Mouse (Mus musculus) stomach, embryonic 14.5 days (tissue): Measurements from ENCODE around the gene Crnkl1. TPM values are rescaled to one million over a fixed set of nuclear protein-coding genes. Genes with fewer than 3 reads are reported as not detected.

ENCODE experiments used
- ATAC-seq: fragments of 200-750 bp; cut with Nextera tagmentation; 2 replicates; pipeline ENCODE4 v1.8.0; 2017; ENCODE audit warnings: low read depth, moderate TSS enrichment; ENCODE audit not compliant: insufficient number of reproducible peaks, insufficient read depth, low FRiP score
- H3K27ac ChIP-seq: fragments of 300-500 bp; sonication (generic); 2 replicates; pipeline ENCODE4 v1.5.1; 2014; ENCODE audit warnings: mild to moderate bottlenecking, low read length, moderate library complexity, mixed read lengths
- H3K27me3 ChIP-seq: fragments of 300-500 bp; sonication (generic); 2 replicates; pipeline ENCODE4 v1.6.1; 2014; ENCODE audit warnings: low read length, control low read depth, mixed read lengths; ENCODE audit not compliant: control insufficient read depth, insufficient read depth
- H3K36me3 ChIP-seq: fragments of 300-500 bp; sonication (generic); 2 replicates; pipeline ENCODE4 v1.6.1; 2014; ENCODE audit warnings: mild to moderate bottlenecking, control low read depth, low read length, moderate library complexity, mixed read lengths; ENCODE audit not compliant: control insufficient read depth, insufficient read depth
- H3K4me1 ChIP-seq: fragments of 300-500 bp; sonication (generic); 2 replicates; pipeline ENCODE4 v1.6.1; 2014; ENCODE audit warnings: low read length, control low read depth, mixed read lengths; ENCODE audit not compliant: control insufficient read depth, insufficient read depth
- H3K4me2 ChIP-seq: fragments of 300-500 bp; sonication (generic); replicated peaks from 2 replicates; pipeline ENCODE4 v1.6.1; 2014; ENCODE audit warnings: low read depth, low read length, control low read depth
- H3K4me3 ChIP-seq: fragments of 300-500 bp; sonication (generic); 2 replicates; pipeline ENCODE4 v1.5.1; 2014; ENCODE audit warnings: low read depth, low read length, control low read depth
- H3K9ac ChIP-seq: fragments of 300-500 bp; sonication (generic); replicated peaks from 2 replicates; pipeline ENCODE4 v1.6.1; 2014; ENCODE audit warnings: low read depth, mild to moderate bottlenecking, control low read depth, low read length, moderate library complexity, mixed read lengths
- H3K9me3 ChIP-seq: fragments of 300-500 bp; sonication (generic); 2 replicates; pipeline ENCODE4 v1.6.1; 2016; ENCODE audit warnings: low read depth, low read length, control low read depth; ENCODE audit not compliant: control insufficient read depth
- WGBS: fragments of 180-500 bp; shearing (Covaris S2); extraction: QIAGEN DNeasy Blood & Tissue Kit; methylation state at CpG from one replicate; pipeline ENCODE4 v1.1.7; 2014; 5-methylcytosine and 5-hydroxymethylcytosine counted together
- microRNA-seq: library from miRNA; unstranded; fragments of <30 nt; microRNA quantifications from one replicate; pipeline ENCODE4, GENCODE M21; 2016
- polyA plus RNA-seq: library from polyadenylated mRNA; unstranded; fragments of >200 nt; fragmentation: Nextera tagmentation; extraction: Ambion mirVana; gene quantifications from 2 replicates; pipeline ENCODE4 v1.2.1, GENCODE M21; 2014

The Crnkl1 gene
- polyA plus RNA-seq, 1 experiment from 2014 or later, result 28.7 TPM

DNA sequence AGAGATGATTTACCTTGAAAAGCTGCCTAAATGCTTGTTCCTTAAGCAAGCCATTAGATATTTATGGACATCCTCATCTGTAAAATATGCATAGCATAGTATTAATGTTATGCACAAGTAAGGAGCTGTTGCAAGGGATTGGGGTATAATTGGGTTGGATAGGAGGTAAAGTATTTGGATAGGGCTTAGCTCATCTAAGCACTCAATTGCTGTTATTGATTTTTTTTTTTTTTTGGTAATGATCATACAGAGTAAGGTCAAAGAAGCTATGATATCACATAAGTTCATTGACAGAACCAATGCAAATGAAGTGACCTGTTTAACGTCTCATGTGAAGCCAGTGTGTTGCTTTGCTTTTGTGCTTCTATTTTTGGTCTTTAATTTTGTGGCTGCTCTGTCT lies 60.9 kb downstream of the Crnkl1 start:
- H3K4me3 ChIP-seq, result no peak overlapping the region
- H3K9ac ChIP-seq, result no peak overlapping the region
- no peaks in the 10 kb centered on the region for H3K27me3 ChIP-seq
- ATAC-seq, result no peak
- H3K4me1 ChIP-seq, result peaks cover 9% of the 10 kb centered on the region; the same call in 1 of the 2 replicates
- H3K4me2 ChIP-seq, result no peak overlapping the region
- no peaks in the 10 kb centered on the region for H3K9me3 ChIP-seq
- H3K27ac ChIP-seq, result no peak overlapping the region
- 55% methylated on average over 1 of the region's 1 CpGs for WGBS
- H3K36me3 ChIP-seq, result peaks cover 20% of the 10 kb centered on the region

DNA sequence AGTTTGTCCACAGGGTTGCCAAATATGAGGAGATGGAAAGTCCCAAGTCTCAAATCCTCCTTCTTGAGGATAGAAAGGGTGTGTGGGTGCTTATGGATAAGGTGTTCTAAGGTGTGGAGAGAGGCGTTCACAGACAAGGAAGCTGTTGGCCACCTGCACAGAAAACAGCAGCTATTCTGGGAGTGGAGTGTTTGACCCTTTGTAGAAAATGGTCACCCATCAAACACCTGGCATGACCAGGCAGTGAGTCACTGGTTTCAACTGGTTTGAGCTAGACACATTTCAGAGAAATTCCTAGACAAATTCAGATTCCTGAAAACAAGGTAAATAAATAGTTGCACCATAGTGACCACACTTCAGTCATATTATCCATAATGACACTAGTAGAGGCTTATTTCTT lies 62.7 kb downstream of the Crnkl1 start:
- 71% methylated on average over 1 of the region's 1 CpGs for WGBS
- peaks cover 9% of the 10 kb centered on the region; the same call in 1 of the 2 replicates for H3K4me1 ChIP-seq
- no peak overlapping the region for H3K4me2 ChIP-seq
- H3K27me3 ChIP-seq, result no peaks in the 10 kb centered on the region
- no peak for ATAC-seq
- H3K27ac ChIP-seq, result no peak overlapping the region
- H3K9me3 ChIP-seq, result no peaks in the 10 kb centered on the region
- no peak overlapping the region for H3K9ac ChIP-seq
- no peak overlapping the region for H3K4me3 ChIP-seq
- H3K36me3 ChIP-seq, result peaks cover 14% of the 10 kb centered on the region; the same call in 1 of the 2 replicates

DNA sequence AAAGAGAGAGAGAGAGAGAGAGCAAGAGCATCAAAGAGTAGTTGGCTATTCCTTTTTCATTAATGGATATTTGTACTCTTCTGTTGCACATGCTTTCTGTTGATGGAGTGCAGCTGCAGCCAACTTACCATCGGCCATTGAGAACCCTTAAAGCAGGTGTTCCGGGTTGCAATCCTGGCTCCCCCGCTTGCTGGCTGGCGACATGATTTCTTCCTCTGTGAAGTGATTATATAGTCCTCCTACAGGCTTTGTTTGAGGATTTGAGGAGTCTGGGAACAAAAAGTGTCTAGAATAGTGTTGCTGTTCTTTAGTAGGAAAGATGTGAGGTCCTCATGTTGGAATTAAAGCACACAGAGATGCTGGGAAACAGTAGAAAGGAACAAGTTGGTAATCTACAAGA lies 63.5 kb downstream of the Crnkl1 start:
- H3K27ac ChIP-seq, result no peak overlapping the region
- H3K9ac ChIP-seq, result no peak overlapping the region
- WGBS, result 70% methylated on average over 4 of the region's 4 CpGs
- H3K9me3 ChIP-seq, result no peaks in the 10 kb centered on the region
- no peak for ATAC-seq
- H3K4me3 ChIP-seq, result no peak overlapping the region
- H3K4me2 ChIP-seq, result no peak overlapping the region
- peaks cover 9% of the 10 kb centered on the region; the same call in 1 of the 2 replicates for H3K4me1 ChIP-seq
- H3K36me3 ChIP-seq, result peaks cover 9% of the 10 kb centered on the region; the same call in 1 of the 2 replicates
- no peaks in the 10 kb centered on the region for H3K27me3 ChIP-seq

Small RNAs within 50 kb of the gene (microRNA-seq; reads per million reads assigned to microRNA genes)
- not detected for gene Gm25026

Other genes starting within 250 kb of the Crnkl1 start
- gene Naa20, start 32.9 kb downstream of the Crnkl1 start, polyA plus RNA-seq, result 178 and 195 TPM in 2 replicates
- gene Cfap61, start 230 bp downstream of the Crnkl1 start, polyA plus RNA-seq, result not detected in 2 replicates